Mouse (Mus musculus): ENCODE data around the gene Vmn1r14. TPM values are rescaled to one million over a fixed set of nuclear protein-coding genes. Genes with fewer than 3 reads are reported as not detected.
"Not testable (repeated sequence)": the region's sequence is repeated elsewhere in the genome, so short reads cannot be mapped to it uniquely, and the experiment has no call there.

The Vmn1r14 gene
- 0.04 and 0.05 TPM in 2 replicates for total RNA-seq (2012; rRNA removed)

GRCm38 (mm10) chr6:57231386-57231785, at the start of gene Vmn1r14:
Gene Vmn1r14, plus strand, starts transcription at chr6:57231686.
- Histone ChIP-seq H3K9me3 (ENCODE audit: control insufficient read depth, insufficient read depth, low read depth, low read length) (no peaks in the 10 kb centered on the region), H3K36me3 (ENCODE audit: control insufficient read depth, insufficient read depth, low read length, poor library complexity, severe bottlenecking) (no peaks in the 10 kb centered on the region), H3K27ac (ENCODE audit: insufficient read depth, low read depth, low read length, poor library complexity, severe bottlenecking) (no peak within 1 kb of the TSS), H3K9ac (ENCODE audit: insufficient read depth, low read depth, low read length, poor library complexity, severe bottlenecking) (no peak within 1 kb of the TSS), H3K4me1 (ENCODE audit: control insufficient read depth in 2 of 2, insufficient read depth in 2 of 2, low read length in 2 of 2, poor library complexity in 1 of 2) (no peaks in the 10 kb centered on the region), H3K4me3 (ENCODE audit: insufficient read depth in 1 of 2, low read depth in 1 of 2, low read length in 2 of 2, poor library complexity in 1 of 2, severe bottlenecking in 1 of 2) (no peak within 1 kb of the TSS)
- TF ChIP-seq ZNF384 (IDR thresholded peaks at IDR 0.05; ENCODE audit: low read depth, low read length): no peak
- TF ChIP-seq CHD2 (IDR thresholded peaks at IDR 0.05; ENCODE audit: low read depth, low read length): no peak
- TF ChIP-seq ZC3H11A (IDR thresholded peaks at IDR 0.05; ENCODE audit: borderline replicate concordance, low read depth, low read length): no peak
- TF ChIP-seq HCFC1 (IDR thresholded peaks at IDR 0.05; ENCODE audit: borderline replicate concordance, insufficient read depth, low read length): no peak
- no peak for TF ChIP-seq MAFK (IDR thresholded peaks at IDR 0.05; ENCODE audit: insufficient read depth, low read depth, low read length)
- DNase-seq (ENCODE audit: low read depth, low spot score): no peak
- in situ Hi-C loops (cut with MboI; ENCODE audit: low sequenced_read_pairs in 2 of 2, unreplicated experiment in 2 of 2): no loop called here

- H3K9ac ChIP-seq (ENCODE audit: insufficient read depth, low read depth, low read length, poor library complexity, severe bottlenecking); H3K27ac ChIP-seq (ENCODE audit: insufficient read depth, low read depth, low read length, poor library complexity, severe bottlenecking); H3K36me3 ChIP-seq (ENCODE audit: control insufficient read depth, insufficient read depth, low read length, poor library complexity, severe bottlenecking); DNase-seq (ENCODE audit: low read depth, low spot score); H3K9me3 ChIP-seq (ENCODE audit: control insufficient read depth, insufficient read depth, low read depth, low read length); H3K4me3 ChIP-seq (ENCODE audit: insufficient read depth in 1 of 2, low read depth in 1 of 2, low read length in 2 of 2, poor library complexity in 1 of 2, severe bottlenecking in 1 of 2); in situ Hi-C loops (cut with MboI; ENCODE audit: low sequenced_read_pairs in 2 of 2, unreplicated experiment in 2 of 2); H3K4me1 ChIP-seq (ENCODE audit: control insufficient read depth in 2 of 2, insufficient read depth in 2 of 2, low read length in 2 of 2, poor library complexity in 1 of 2): not testable (repeated sequence)
Measured at GRCm38 (mm10) chr6:57190016-57190415, 41.5 kb upstream of the Vmn1r14 start.

GRCm38 (mm10) chr6:57202990-57203389, 28.5 kb upstream of the Vmn1r14 start, which contains the start of gene Vmn1r13:
Gene Vmn1r13, plus strand, starts transcription at chr6:57203290.
- H3K4me1 ChIP-seq (ENCODE audit: control insufficient read depth in 2 of 2, insufficient read depth in 2 of 2, low read length in 2 of 2, poor library complexity in 1 of 2); DNase-seq (ENCODE audit: low read depth, low spot score); in situ Hi-C loops (cut with MboI; ENCODE audit: low sequenced_read_pairs in 2 of 2, unreplicated experiment in 2 of 2); H3K36me3 ChIP-seq (ENCODE audit: control insufficient read depth, insufficient read depth, low read length, poor library complexity, severe bottlenecking); H3K9ac ChIP-seq (ENCODE audit: insufficient read depth, low read depth, low read length, poor library complexity, severe bottlenecking); H3K9me3 ChIP-seq (ENCODE audit: control insufficient read depth, insufficient read depth, low read depth, low read length); H3K4me3 ChIP-seq (ENCODE audit: insufficient read depth in 1 of 2, low read depth in 1 of 2, low read length in 2 of 2, poor library complexity in 1 of 2, severe bottlenecking in 1 of 2); H3K27ac ChIP-seq (ENCODE audit: insufficient read depth, low read depth, low read length, poor library complexity, severe bottlenecking): not testable (repeated sequence)

- Histone ChIP-seq H3K9me3 (ENCODE audit: control insufficient read depth, insufficient read depth, low read depth, low read length) (no peaks in the 10 kb centered on the region), H3K9ac (ENCODE audit: insufficient read depth, low read depth, low read length, poor library complexity, severe bottlenecking) (no peak within 1 kb of the TSS), H3K27ac (ENCODE audit: insufficient read depth, low read depth, low read length, poor library complexity, severe bottlenecking) (no peak within 1 kb of the TSS), H3K36me3 (ENCODE audit: control insufficient read depth, insufficient read depth, low read length, poor library complexity, severe bottlenecking) (no peaks in the 10 kb centered on the region), H3K4me3 (ENCODE audit: insufficient read depth in 1 of 2, low read depth in 1 of 2, low read length in 2 of 2, poor library complexity in 1 of 2, severe bottlenecking in 1 of 2) (no peak within 1 kb of the TSS), H3K4me1 (ENCODE audit: control insufficient read depth in 2 of 2, insufficient read depth in 2 of 2, low read length in 2 of 2, poor library complexity in 1 of 2) (no peaks in the 10 kb centered on the region)
- DNase-seq (ENCODE audit: low read depth, low spot score): no peak
- in situ Hi-C loops (cut with MboI; ENCODE audit: low sequenced_read_pairs in 2 of 2, unreplicated experiment in 2 of 2): no loop called here
- TF ChIP-seq HCFC1 (IDR thresholded peaks at IDR 0.05; ENCODE audit: borderline replicate concordance, insufficient read depth, low read length) (no peak), ZC3H11A (IDR thresholded peaks at IDR 0.05; ENCODE audit: borderline replicate concordance, low read depth, low read length) (no peak), ZNF384 (IDR thresholded peaks at IDR 0.05; ENCODE audit: low read depth, low read length) (no peak), MAFK (IDR thresholded peaks at IDR 0.05; ENCODE audit: insufficient read depth, low read depth, low read length) (no peak), CHD2 (IDR thresholded peaks at IDR 0.05; ENCODE audit: low read depth, low read length) (no peak)
Measured at GRCm38 (mm10) chr6:57257652-57258051, 26.2 kb downstream of the Vmn1r14 start, which contains the start of gene Vmn1r15. Gene Vmn1r15, plus strand, starts transcription at chr6:57257952.

GRCm38 (mm10) chr6:57260990-57261389, 29.5 kb downstream of the Vmn1r14 start:
- in situ Hi-C loops (cut with MboI; ENCODE audit: low sequenced_read_pairs in 2 of 2, unreplicated experiment in 2 of 2): no loop called here
- no peak for TF ChIP-seq ZNF384 (IDR thresholded peaks at IDR 0.05; ENCODE audit: low read depth, low read length)
- TF ChIP-seq MAFK (IDR thresholded peaks at IDR 0.05; ENCODE audit: insufficient read depth, low read depth, low read length): no peak
- no peak for TF ChIP-seq HCFC1 (IDR thresholded peaks at IDR 0.05; ENCODE audit: borderline replicate concordance, insufficient read depth, low read length)
- TF ChIP-seq ZC3H11A (IDR thresholded peaks at IDR 0.05; ENCODE audit: borderline replicate concordance, low read depth, low read length): no peak
- TF ChIP-seq CHD2 (IDR thresholded peaks at IDR 0.05; ENCODE audit: low read depth, low read length): no peak
- Histone ChIP-seq H3K36me3 (ENCODE audit: control insufficient read depth, insufficient read depth, low read length, poor library complexity, severe bottlenecking) (no peaks in the 10 kb centered on the region), H3K9me3 (ENCODE audit: control insufficient read depth, insufficient read depth, low read depth, low read length) (no peaks in the 10 kb centered on the region), H3K27ac (ENCODE audit: insufficient read depth, low read depth, low read length, poor library complexity, severe bottlenecking) (no peak overlapping the region), H3K4me1 (ENCODE audit: control insufficient read depth in 2 of 2, insufficient read depth in 2 of 2, low read length in 2 of 2, poor library complexity in 1 of 2) (no peaks in the 10 kb centered on the region), H3K4me3 (ENCODE audit: insufficient read depth in 1 of 2, low read depth in 1 of 2, low read length in 2 of 2, poor library complexity in 1 of 2, severe bottlenecking in 1 of 2) (no peak overlapping the region), H3K9ac (ENCODE audit: insufficient read depth, low read depth, low read length, poor library complexity, severe bottlenecking) (no peak overlapping the region)
- no peak for DNase-seq (ENCODE audit: low read depth, low spot score)
